Mouse (Mus musculus): ENCODE measurements around the gene Baiap2l2.

The Baiap2l2 gene

GRCm38 (mm10) chr15:79299563-79300155 is 14.3 kb upstream of the Baiap2l2 start:
- no peak for DNase-seq

- no peak for DNase-seq
Observed at GRCm38 (mm10) chr15:79298553-79298952, 13.2 kb upstream of the Baiap2l2 start.

DNA sequence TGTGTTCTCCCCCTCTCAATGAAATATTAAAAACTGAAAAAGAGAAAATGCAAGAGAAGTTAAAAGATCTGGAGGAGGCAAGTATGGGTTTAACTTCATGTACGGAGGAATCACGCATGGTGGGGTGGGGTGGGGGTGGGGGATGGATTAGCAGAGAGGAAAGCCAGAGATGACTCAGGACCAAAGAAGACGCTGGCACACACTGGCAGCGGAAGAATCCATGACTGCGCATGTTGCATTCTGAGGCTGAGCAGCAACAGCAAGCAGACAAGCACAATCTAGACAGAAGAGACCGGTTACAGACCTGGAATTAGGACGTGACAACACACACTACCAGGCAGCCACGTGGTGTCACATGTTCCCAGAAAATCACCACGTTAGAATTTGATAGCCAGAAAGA is 7.4 kb upstream of the Baiap2l2 start:
- no peak for DNase-seq

DNA sequence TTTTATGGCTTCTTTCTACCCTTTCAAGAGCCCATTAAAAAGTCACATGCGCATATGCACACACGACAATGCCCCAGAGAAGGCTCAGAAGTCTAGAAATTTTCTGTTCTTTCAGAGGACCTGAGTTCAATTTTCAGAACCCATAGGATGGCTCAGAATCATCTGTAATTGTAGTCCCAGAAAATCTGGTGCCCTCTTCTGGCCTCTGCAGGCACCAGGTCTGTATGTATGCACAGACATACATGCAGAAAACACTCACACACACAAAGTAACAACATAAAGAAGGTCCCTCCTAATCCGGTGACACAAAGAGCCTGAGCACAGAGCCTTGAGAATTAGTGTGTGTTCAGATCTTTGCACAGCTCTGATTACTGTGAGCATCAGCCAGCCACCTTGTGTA is 5.0 kb upstream of the Baiap2l2 start:
- DNase-seq, result no peak

DNA sequence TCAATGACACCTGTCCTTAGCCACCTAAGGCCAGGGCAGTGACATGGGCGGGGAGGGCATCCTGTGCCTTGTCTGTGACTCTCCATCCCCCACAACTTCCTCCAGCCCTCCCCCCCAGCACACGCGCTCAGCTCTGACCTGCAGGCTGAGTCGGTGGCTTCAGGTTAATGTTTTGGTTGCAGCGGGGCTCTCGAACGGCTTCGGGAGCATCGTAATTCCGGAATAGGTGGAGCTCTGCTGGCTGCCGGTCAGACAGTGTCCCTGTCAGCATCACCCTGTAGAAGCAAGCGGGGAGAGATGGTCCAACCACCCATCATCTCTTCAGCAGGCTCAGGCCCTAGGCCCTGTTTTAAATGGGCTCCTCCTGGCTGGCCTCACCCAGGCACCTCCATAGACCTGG is 4.1 kb upstream of the Baiap2l2 start:
- no peak for DNase-seq

- no peak for DNase-seq
Observed at GRCm38 (mm10) chr15:79288387-79288786, 3.0 kb upstream of the Baiap2l2 start.

- DNase-seq, result no peak
Observed at GRCm38 (mm10) chr15:79287091-79287490, 1.8 kb upstream of the Baiap2l2 start.

DNA sequence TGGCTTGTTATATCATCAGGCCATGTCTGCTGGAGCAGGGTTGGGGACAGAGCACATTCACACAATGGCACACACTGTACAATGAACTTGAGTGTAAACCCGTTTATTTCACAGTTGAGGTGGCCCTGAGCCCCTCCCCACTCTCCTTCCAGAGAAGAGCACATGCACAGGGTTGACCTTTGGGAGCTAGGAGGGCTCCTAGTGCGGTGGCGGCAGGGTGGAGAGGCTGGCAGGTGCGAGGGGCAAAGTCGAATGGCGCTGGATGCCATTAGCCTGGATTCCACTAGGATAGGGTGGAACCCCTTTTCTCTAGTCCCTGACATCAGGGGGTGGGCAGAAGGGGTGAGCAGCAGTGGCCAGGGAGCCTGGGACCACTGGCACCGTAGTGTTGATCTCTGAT is 804 bp upstream of the Baiap2l2 start:
- no peak for DNase-seq

DNA sequence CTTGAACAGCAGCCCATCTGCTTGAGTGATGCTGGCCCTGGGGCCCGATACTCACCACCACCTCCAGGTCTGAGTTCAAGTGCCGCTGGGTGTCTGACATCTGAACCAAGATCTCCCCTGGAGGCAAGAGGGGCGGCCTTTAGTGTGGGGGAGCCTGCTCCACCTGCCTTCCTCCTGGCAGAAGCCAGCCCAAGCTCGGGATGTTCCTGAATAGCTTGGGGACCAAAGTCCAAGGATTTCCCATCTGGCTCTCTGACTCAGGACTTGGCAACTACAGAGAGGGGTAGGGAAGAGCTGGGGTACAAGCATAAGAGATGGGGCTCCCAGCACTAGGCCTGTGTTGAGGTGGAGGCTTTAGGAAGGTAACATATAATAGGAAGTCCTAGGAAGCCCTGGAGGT is 2.0 kb downstream of the Baiap2l2 start:
- DNase-seq, result no peak

- DNase-seq, result no peak
Observed at GRCm38 (mm10) chr15:79282434-79282833, 2.9 kb downstream of the Baiap2l2 start.

GRCm38 (mm10) chr15:79281389-79281788 is 3.9 kb downstream of the Baiap2l2 start:
- DNase-seq, result peak; percentile 78

GRCm38 (mm10) chr15:79280850-79281249 is 4.5 kb downstream of the Baiap2l2 start:
- DNase-seq, result peak; percentile 65

- peak; percentile 47 for DNase-seq
Observed at GRCm38 (mm10) chr15:79280209-79280608, 5.1 kb downstream of the Baiap2l2 start.

DNA sequence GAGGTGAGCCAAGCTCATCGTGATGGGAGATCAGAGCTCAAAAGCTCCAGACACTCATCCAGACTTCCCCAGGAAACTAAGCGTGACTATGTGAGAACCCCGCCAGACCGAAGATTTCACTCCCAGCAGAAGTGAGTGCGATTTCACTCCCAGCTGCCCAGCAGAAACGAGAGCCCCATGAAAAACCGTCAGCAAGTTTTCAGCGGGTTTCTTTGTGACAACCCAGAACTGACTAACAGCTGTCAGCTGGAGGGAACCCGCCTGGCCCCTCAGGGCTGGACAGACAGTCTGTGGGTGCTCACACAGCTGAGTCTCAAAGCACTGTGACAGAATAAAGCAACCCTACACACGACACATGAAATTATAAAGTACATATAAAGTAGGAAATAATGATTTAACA is 7.6 kb downstream of the Baiap2l2 start:
- peak; percentile 20 for DNase-seq

- no peak for DNase-seq
Observed at GRCm38 (mm10) chr15:79273020-79273419, 12.3 kb downstream of the Baiap2l2 start.

DNA sequence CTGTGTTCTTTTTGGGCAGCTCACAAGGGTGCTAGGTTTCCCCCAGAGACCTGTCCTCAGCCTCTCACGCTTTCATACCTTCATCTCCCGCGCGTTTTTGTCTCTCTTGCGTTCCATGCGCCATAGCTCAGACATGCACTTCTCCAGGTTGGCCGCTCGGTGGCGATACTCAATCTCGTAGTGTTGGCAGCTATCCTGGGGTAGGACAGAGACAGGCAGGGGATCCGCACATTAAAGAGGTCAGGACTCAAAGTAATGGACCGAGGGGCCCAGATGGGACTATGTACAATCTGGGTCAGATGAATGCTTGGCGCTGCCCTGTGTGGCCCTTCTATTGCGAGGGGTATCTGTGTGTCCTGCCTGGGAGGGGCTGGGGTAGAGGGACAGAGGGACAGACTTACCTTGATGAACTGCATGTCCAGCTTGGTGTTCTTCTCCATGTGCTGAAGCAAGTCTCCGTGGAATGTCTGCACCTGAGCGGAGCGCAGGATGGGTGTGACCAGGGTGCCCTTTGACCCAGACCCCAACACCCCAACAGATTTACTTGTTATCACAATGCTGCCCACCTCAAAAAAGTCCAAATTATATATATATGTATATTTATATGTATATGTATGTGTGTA is 14.1 kb downstream of the Baiap2l2 start:
- DNase-seq, result peak; percentile 73

GRCm38 (mm10) chr15:79270317-79271123 is 14.8 kb downstream of the Baiap2l2 start:
- DNase-seq, result peak; percentile 86

DNA sequence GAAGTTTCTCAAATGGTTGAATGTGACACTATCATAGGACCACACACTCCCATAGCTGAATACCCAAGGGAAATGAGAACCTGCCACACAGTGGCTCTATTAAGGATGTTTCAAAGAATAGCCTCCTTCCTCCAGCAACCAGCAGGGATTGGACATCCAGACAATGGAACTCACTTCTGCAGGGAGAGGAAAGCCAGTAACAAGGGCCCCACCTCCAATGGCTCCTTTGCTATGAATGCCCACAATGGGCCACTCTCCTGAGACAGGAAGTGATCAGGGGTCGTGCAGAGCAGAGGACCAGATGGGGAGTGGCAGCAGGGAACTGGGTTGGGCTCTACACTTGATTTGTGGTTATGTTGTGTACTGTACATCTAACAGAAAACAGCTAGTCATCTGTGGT is 16.8 kb downstream of the Baiap2l2 start:
- no peak for DNase-seq

DNA sequence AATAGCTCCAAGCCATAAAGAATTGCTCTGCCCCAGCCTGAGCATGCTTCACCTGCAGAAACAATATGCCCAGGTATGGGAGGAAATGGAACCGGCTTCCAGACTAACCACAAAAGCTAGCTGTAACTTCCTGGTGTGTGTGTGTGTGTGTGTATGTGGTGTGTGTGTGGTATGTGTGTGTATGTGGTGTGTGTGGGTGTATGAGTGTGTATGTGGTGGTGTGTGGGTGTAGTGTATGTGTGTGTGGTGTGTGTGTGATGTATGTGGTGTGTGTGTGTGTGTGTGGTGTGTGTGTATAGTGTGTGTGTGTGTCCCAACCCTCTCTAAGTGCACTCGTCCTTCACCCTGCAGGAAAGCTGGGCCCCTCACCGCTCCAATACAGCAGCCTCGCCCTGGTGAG is 20.0 kb downstream of the Baiap2l2 start:
- no peak for DNase-seq

DNA sequence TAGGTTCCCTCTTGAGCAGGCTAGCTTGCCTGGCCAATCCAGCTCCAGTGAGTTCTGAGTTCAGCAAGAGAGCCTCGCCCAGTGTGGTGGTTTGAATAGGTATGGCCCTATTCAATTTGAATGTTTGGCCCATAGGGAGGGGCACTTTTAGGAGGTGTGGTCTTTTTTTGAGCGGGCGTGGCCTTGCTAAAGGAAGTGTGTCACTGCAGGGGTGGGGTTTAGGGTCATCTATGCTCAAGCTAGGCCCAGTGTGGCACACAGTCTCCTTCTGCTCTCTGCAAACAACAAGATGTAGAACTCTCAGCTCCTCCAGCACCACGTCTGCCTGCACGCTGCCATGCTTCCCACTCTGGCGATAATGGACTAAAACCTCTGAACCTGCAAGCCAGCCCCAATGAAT is 21.6 kb downstream of the Baiap2l2 start:
- no peak for DNase-seq

GRCm38 (mm10) chr15:79262786-79263309 is 22.5 kb downstream of the Baiap2l2 start:
- no peak for DNase-seq

- no peak for DNase-seq
Observed at GRCm38 (mm10) chr15:79262375-79262774, 23.0 kb downstream of the Baiap2l2 start.

DNA sequence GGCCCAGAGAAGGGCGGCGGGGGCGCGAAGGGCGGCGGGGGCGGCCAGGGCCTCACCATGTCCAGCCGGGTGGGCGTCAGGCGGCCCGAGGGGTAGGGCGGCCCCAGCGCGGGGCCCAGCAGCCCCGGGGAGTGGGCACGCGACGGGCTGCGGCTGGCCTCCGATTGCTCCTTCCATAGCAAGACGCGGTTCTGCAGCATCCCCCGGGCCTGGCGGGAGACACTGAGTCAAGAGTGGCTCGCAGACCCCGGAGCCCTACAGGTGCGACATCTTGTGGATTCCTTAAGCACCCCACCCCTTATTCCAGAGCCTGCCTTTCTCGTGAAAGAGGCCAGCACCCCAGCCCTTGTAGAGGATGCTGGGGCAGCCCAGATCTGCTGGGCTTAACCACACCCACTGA is 23.6 kb downstream of the Baiap2l2 start:
- no peak for DNase-seq

All from lung, postnatal 10 days (tissue).